8 mouse cellular contexts compared by ENCODE assay signal in the genomic region with DNA sequence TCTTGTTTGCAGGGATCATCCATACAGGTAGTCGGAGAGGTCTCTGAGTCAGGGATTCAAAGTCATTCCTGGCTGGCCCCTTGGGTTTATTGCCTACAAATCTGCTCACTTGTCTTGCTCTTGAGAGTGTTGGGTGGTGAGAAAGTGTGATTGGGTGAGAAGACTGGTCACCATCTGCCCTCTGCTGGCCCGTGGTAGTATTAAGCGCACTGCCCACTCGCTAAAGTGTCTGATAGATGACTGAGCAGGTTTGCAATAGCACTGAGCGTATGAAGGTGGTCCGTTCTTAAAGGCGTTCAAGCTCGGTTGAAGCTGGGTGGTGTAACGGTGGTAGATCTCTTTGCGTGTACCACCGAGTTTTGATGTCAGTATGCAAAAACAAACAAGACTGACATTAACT. TPM values are rescaled to one million over a fixed set of nuclear protein-coding genes. Genes with fewer than 3 reads are reported as not detected.
DNase-seq lines count a peak whose midpoint lies in the region; ATAC-seq and TF ChIP-seq lines count a peak whose summit lies in the region.

No protein-coding gene starts in this region.

- 4% methylated on average over 11 of the region's 11 CpGs for WGBS in hindbrain, embryonic 12.5 days
- 1% methylated on average over 11 of the region's 11 CpGs for WGBS in lung, postnatal 0 days

- H3K36me3 ChIP-seq in hindbrain, embryonic 12.5 days: no peaks in the 10 kb centered on the region
- no peaks in the 10 kb centered on the region for H3K36me3 ChIP-seq in lung, postnatal 0 days (ENCODE audit: insufficient read depth, low read length)

- no peak overlapping the region for H3K27ac ChIP-seq in hindbrain, embryonic 12.5 days
- no peak overlapping the region; the same call in 1 of the 2 replicates for H3K27ac ChIP-seq in lung, postnatal 0 days (ENCODE audit: low read length)

- TF ChIP-seq EP300 in lung, postnatal 0 days (IDR thresholded peaks at IDR 0.05): no peak

- H3K4me2 ChIP-seq in hindbrain, embryonic 12.5 days (replicated peaks): peak overlapping the region; percentile 72
- peak overlapping the region; percentile 74 for H3K4me2 ChIP-seq in lung, postnatal 0 days (replicated peaks; ENCODE audit: low read depth, low read length)

- peak; percentile 97 for TF ChIP-seq CTCF in lung, postnatal 0 days (IDR thresholded peaks at IDR 0.05)

- peak overlapping the region; percentile 9; the same call in 1 of the 2 replicates for H3K9ac ChIP-seq in hindbrain, embryonic 12.5 days
- no peak overlapping the region for H3K9ac ChIP-seq in lung, postnatal 0 days (replicated peaks; ENCODE audit: low read depth)

- H3K4me1 ChIP-seq in hindbrain, embryonic 12.5 days: peaks cover 12% of the 10 kb centered on the region
- H3K4me1 ChIP-seq in lung, postnatal 0 days (ENCODE audit: insufficient read depth, low read depth, low read length): no peaks in the 10 kb centered on the region

- H3K4me3 ChIP-seq in hindbrain, embryonic 12.5 days: peak overlapping the region; percentile 38
- peak overlapping the region; percentile 43 for H3K4me3 ChIP-seq in lung, postnatal 0 days (ENCODE audit: low read depth, low read length)

- peaks cover 16% of the 10 kb centered on the region for H3K27me3 ChIP-seq in hindbrain, embryonic 12.5 days
- no peaks in the 10 kb centered on the region for H3K27me3 ChIP-seq in lung, postnatal 0 days (replicated peaks; ENCODE audit: insufficient read depth, low read length)

- peak; percentile 80 for ATAC-seq in hindbrain, embryonic 12.5 days (ENCODE audit: low FRiP score)
- ATAC-seq in lung, postnatal 0 days: peak; percentile 89

- DNase-seq in Muller cell, postnatal 12 days (ENCODE audit: inconsistent ontology term): peak; percentile 74
- DNase-seq in cerebellum, postnatal 10 days: peak; percentile 93 to 94
- DNase-seq in frontal cortex, postnatal 10 days (ENCODE audit: low spot score in 2 of 2): peak; percentile 55 to 77
- peak; percentile 85 to 88 for DNase-seq in layer of hippocampus, postnatal 10 days (ENCODE audit: low spot score in 2 of 2)
- peak; percentile 89 for DNase-seq in lung, postnatal 0 days (ENCODE audit: low spot score)
- peak; percentile 62 for DNase-seq in retina, adult 2 months (ENCODE audit: low read depth, low spot score)
- DNase-seq in thymus, postnatal 25 days: peak; percentile 64

- no peaks in the 10 kb centered on the region for H3K9me3 ChIP-seq in hindbrain, embryonic 12.5 days (replicated peaks)
- no peaks in the 10 kb centered on the region for H3K9me3 ChIP-seq in lung, postnatal 0 days (ENCODE audit: low read length)

RNA-seq across cellular contexts. Expression of a gene that starts 6.8 kb away (rescaled TPM):
- 0.63 and 1.4 TPM in 2 replicates for polyA plus RNA-seq in hindbrain, embryonic 12.5 days (2016; fragmentation: Nextera tagmentation; extraction: Ambion mirVana)
- under 1 TPM; 0.59 to 0.94 TPM for total RNA-seq in layer of hippocampus, postnatal 10 days (2021)
- polyA plus RNA-seq in lung, postnatal 0 days (2015; fragmentation: Nextera tagmentation; extraction: Ambion mirVana): 3.2 and 4.5 TPM in 2 replicates

RNA-seq across cellular contexts. Expression of a gene that starts 14.5 kb away (rescaled TPM):
- polyA plus RNA-seq in hindbrain, embryonic 12.5 days (2016; fragmentation: Nextera tagmentation; extraction: Ambion mirVana): 16.0 and 18.0 TPM in 2 replicates
- 10 to 100 TPM; 95.8 to 99.3 TPM for total RNA-seq in layer of hippocampus, postnatal 10 days (2021)
- 7.2 and 10.9 TPM in 2 replicates for polyA plus RNA-seq in lung, postnatal 0 days (2015; fragmentation: Nextera tagmentation; extraction: Ambion mirVana)

RNA-seq across cellular contexts. Expression of a gene that starts 24.8 kb away (rescaled TPM):
- 5.1 and 7.5 TPM in 2 replicates for polyA plus RNA-seq in hindbrain, embryonic 12.5 days (2016; fragmentation: Nextera tagmentation; extraction: Ambion mirVana)
- under 1 TPM; 0.29 to 0.53 TPM for total RNA-seq in layer of hippocampus, postnatal 10 days (2021)
- polyA plus RNA-seq in lung, postnatal 0 days (2015; fragmentation: Nextera tagmentation; extraction: Ambion mirVana): 0.36 and 0.52 TPM in 2 replicates
